Mouse (Mus musculus) thymus, adult 2 months (tissue): ENCODE measurements around the gene Hsp90ab1. TPM values are rescaled to one million over a fixed set of nuclear protein-coding genes. Genes with fewer than 3 reads are reported as not detected.

Experiments
- DNase-seq: peaks from one replicate; pipeline ENCODE4 v3.0.0; 2021
- H3K27ac ChIP-seq: fragments of 200-500 bp; 2 replicates; pipeline ENCODE4 v1.5.1; 2012; ENCODE audit warnings: low read length, control low read depth; ENCODE audit not compliant: control insufficient read depth, insufficient read depth
- H3K27me3 ChIP-seq: fragments of 200-500 bp; 2 replicates; pipeline ENCODE4 v1.6.1; 2012; ENCODE audit warnings: mild to moderate bottlenecking, low read length, moderate library complexity, mixed read lengths; ENCODE audit not compliant: control insufficient read depth, insufficient read depth
- H3K36me3 ChIP-seq: fragments of 200-500 bp; 2 replicates; pipeline ENCODE4 v1.6.1; 2012; ENCODE audit warnings: mild to moderate bottlenecking, low read length, moderate library complexity; ENCODE audit not compliant: control insufficient read depth, insufficient read depth
- H3K4me1 ChIP-seq: fragments of 200-500 bp; replicated peaks from 2 replicates; pipeline ENCODE4 v1.6.1; 2012; ENCODE audit warnings: low read length; ENCODE audit not compliant: control insufficient read depth, insufficient read depth
- H3K4me3 ChIP-seq: fragments of 200-500 bp; 2 replicates; pipeline ENCODE4 v1.5.1; 2012; ENCODE audit warnings: mild to moderate bottlenecking, low read length, control low read depth, moderate library complexity; ENCODE audit not compliant: control insufficient read depth, insufficient read depth
- CTCF ChIP-seq: fragments of 200-500 bp; IDR thresholded peaks from 2 replicates; pipeline ENCODE4 v1.5.1; 2012; ENCODE audit warnings: mild to moderate bottlenecking, control low read depth, low read length, moderate library complexity, borderline replicate concordance; ENCODE audit not compliant: control insufficient read depth, poor library complexity, insufficient read depth; ENCODE audit errors: extremely low read depth
- POLR2A ChIP-seq: fragments of 200-500 bp; IDR thresholded peaks from 2 replicates; pipeline ENCODE4 v1.6.1; 2012; ENCODE audit warnings: mild to moderate bottlenecking, low read length, control low read depth, moderate library complexity; ENCODE audit not compliant: control insufficient read depth, poor library complexity, insufficient read depth; ENCODE audit errors: extremely low read depth
- WGBS: fragments of 180-500 bp; shearing (Covaris S2); methylation state at CpG from one replicate; pipeline ENCODE4 v1.1.7; 2018; 5-methylcytosine and 5-hydroxymethylcytosine counted together
- polyA plus RNA-seq: library from polyadenylated mRNA; depleted of rRNA; stranded (reverse); fragments of >200 nt; gene quantifications from 2 replicates; pipeline ENCODE4 v1.2.3, GENCODE M21; 2012

The Hsp90ab1 gene
- polyA plus RNA-seq, 1 experiment = 455 TPM

- 53% methylated on average over 11 of the region's 11 CpGs for WGBS
- H3K27me3 ChIP-seq = no peaks in the 10 kb centered on the region
- no peak for DNase-seq
- H3K27ac ChIP-seq = no peak overlapping the region
- TF ChIP-seq CTCF (peak; percentile 71; the same call in 1 of the 2 replicates), POLR2A (no peak)
- no peaks in the 10 kb centered on the region for H3K36me3 ChIP-seq
- no peak overlapping the region for H3K4me3 ChIP-seq
- peaks cover 54% of the 10 kb centered on the region for H3K4me1 ChIP-seq
Measured at GRCm38 (mm10) chr17:45596631-45597396, 23.7 kb upstream of the Hsp90ab1 start.

- TF ChIP-seq CTCF = no peak
- no peak for TF ChIP-seq POLR2A
- Histone ChIP-seq H3K36me3 (no peaks in the 10 kb centered on the region), H3K27ac (no peak overlapping the region), H3K4me1 (peaks cover 60% of the 10 kb centered on the region), H3K4me3 (peak overlapping the region; percentile 73), H3K27me3 (no peaks in the 10 kb centered on the region)
- DNase-seq = no peak
- WGBS = 16% methylated on average over 23 of the region's 23 CpGs
Measured at GRCm38 (mm10) chr17:45595736-45596390, 22.8 kb upstream of the Hsp90ab1 start.

GRCm38 (mm10) chr17:45594881-45595735, 22.0 kb upstream of the Hsp90ab1 start:
- WGBS = under 1% methylated on average over 58 of the region's 58 CpGs
- H3K4me3 ChIP-seq = peak overlapping the region; percentile 73
- H3K4me1 ChIP-seq = peaks cover 60% of the 10 kb centered on the region
- TF ChIP-seq POLR2A (peak; percentile 29; the same call in 1 of the 2 replicates), CTCF (0 out of 2 replicates have a peak, but pooled peaks have one; percentile 7)
- H3K27ac ChIP-seq = 0 out of 2 replicates have a peak overlapping the region, but pooled peaks have one; percentile 6
- no peaks in the 10 kb centered on the region for H3K27me3 ChIP-seq
- DNase-seq = peak; percentile 88
- no peaks in the 10 kb centered on the region for H3K36me3 ChIP-seq

- 0 out of 2 replicates have a peak overlapping the region, but pooled peaks have one; percentile 11 for H3K4me3 ChIP-seq
- no peak overlapping the region for H3K27ac ChIP-seq
- TF ChIP-seq CTCF = no peak
- no peak for TF ChIP-seq POLR2A
- 57% methylated on average over 8 of the region's 8 CpGs for WGBS
- peaks cover 4% of the 10 kb centered on the region; the same call in 1 of the 2 replicates for H3K36me3 ChIP-seq
- H3K4me1 ChIP-seq = peaks cover 56% of the 10 kb centered on the region
- H3K27me3 ChIP-seq = no peaks in the 10 kb centered on the region
- DNase-seq = no peak
Measured at GRCm38 (mm10) chr17:45594195-45594594, 21.1 kb upstream of the Hsp90ab1 start.

GRCm38 (mm10) chr17:45593479-45593878, 20.4 kb upstream of the Hsp90ab1 start:
- H3K27me3 ChIP-seq = no peaks in the 10 kb centered on the region
- 0 out of 2 replicates have a peak overlapping the region, but pooled peaks have one; percentile 2 for H3K4me3 ChIP-seq
- H3K4me1 ChIP-seq = peaks cover 55% of the 10 kb centered on the region
- DNase-seq = no peak
- 64% methylated on average over 8 of the region's 8 CpGs for WGBS
- H3K27ac ChIP-seq = no peak overlapping the region
- TF ChIP-seq POLR2A (no peak), CTCF (no peak)
- peaks cover 4% of the 10 kb centered on the region; the same call in 1 of the 2 replicates for H3K36me3 ChIP-seq
